Mouse (Mus musculus) intestine, embryonic 14.5 days (tissue): ENCODE measurements around the gene Hoxa6. TPM values are rescaled to one million over a fixed set of nuclear protein-coding genes. Genes with fewer than 3 reads are reported as not detected.

Experiments used
- ATAC-seq: fragments of 200-750 bp; cut with Nextera tagmentation; replicated peaks from 2 replicates; pipeline ENCODE4 v1.8.0; 2017; ENCODE audit warnings: low read depth, moderate number of reproducible peaks, moderate TSS enrichment, moderate library complexity; ENCODE audit not compliant: low FRiP score, low TSS enrichment
- DNase-seq: peaks from one replicate; pipeline ENCODE4 v3.0.0-alpha.2; 2018; ENCODE audit warnings: low spot score
- H3K27ac ChIP-seq: fragments of 300-500 bp; sonication (generic); 2 replicates; pipeline ENCODE4 v1.5.1; 2014; ENCODE audit warnings: low read depth, mild to moderate bottlenecking, control low read depth
- H3K27me3 ChIP-seq: fragments of 300-500 bp; sonication (generic); replicated peaks from 2 replicates; pipeline ENCODE4 v1.6.1; 2014; ENCODE audit warnings: low read length, control low read depth; ENCODE audit not compliant: control insufficient read depth, insufficient read depth
- H3K36me3 ChIP-seq: fragments of 300-500 bp; sonication (generic); 2 replicates; pipeline ENCODE4 v1.6.1; 2014; ENCODE audit warnings: low read length, control low read depth; ENCODE audit not compliant: control insufficient read depth, insufficient read depth
- H3K4me1 ChIP-seq: fragments of 300-500 bp; sonication (generic); replicated peaks from 2 replicates; pipeline ENCODE4 v1.6.1; 2014; ENCODE audit warnings: low read length, control low read depth, mixed read lengths; ENCODE audit not compliant: control insufficient read depth, insufficient read depth
- H3K4me2 ChIP-seq: fragments of 300-500 bp; sonication (generic); 2 replicates; pipeline ENCODE4 v1.6.1; 2014; ENCODE audit warnings: low read length
- H3K4me3 ChIP-seq: fragments of 300-500 bp; sonication (generic); 2 replicates; pipeline ENCODE4 v1.5.1; 2014; ENCODE audit warnings: low read depth, low read length, control low read depth, mixed read lengths
- H3K9ac ChIP-seq: fragments of 300-500 bp; sonication (generic); 2 replicates; pipeline ENCODE4 v1.6.1; 2014; ENCODE audit warnings: mild to moderate bottlenecking, low read length
- H3K9me3 ChIP-seq: fragments of 300-500 bp; sonication (generic); 2 replicates; pipeline ENCODE4 v1.6.1; 2016; ENCODE audit warnings: low read length, control low read depth; ENCODE audit not compliant: control insufficient read depth
- WGBS: fragments of 180-500 bp; shearing (Covaris S2); extraction: QIAGEN DNeasy Blood & Tissue Kit; methylation state at CpG from one replicate; pipeline ENCODE4 v1.1.7; 2014; 5-methylcytosine and 5-hydroxymethylcytosine counted together
- polyA plus RNA-seq: library from polyadenylated mRNA; unstranded; fragments of >200 nt; fragmentation: Nextera tagmentation; extraction: Ambion mirVana; gene quantifications from 2 replicates; pipeline ENCODE4 v1.2.1, GENCODE M21; 2014

Gene Hoxa6
- polyA plus RNA-seq, 1 experiment from 2014 or later: 2.5 TPM

DNA sequence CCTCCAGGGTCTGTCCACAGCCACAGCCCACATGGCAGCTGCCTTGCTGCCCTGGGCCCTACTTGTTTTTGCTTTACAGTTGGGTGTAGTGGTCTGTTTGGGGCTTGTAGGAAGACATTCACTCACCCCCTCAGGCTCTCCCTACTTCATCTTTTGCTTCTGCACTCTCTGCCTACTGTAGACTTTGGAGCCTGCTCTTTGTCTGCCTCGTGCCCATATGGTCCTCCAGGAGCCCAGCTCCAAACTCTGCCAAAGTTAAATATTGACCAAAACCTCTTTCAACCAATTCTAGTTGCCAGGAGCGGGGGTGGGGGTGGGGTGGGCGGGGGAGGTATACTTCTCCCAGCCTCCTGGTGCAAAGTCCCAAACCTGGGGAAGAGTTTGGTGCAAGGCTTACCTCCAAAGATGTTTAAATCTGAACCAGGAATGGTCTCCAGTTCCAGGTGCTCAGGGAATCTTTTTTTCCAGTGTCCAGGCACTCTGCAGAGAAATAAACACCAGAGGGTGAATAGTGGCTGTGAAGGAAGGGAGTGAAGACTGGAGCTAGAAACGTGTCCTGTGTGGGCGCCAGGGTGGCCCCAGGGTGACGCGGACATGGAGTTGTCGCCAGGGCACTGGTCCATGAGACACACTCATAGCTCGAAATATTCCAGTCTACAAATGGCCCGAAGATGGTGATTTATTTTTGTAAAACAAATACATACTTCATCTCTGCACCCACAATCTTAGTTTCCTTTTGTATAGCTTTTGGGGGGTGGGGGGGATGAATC lies 25.0 kb downstream of the Hoxa6 start:
- Histone ChIP-seq H3K27ac (peak overlapping the region; percentile 82), H3K9ac (peak overlapping the region; percentile 29), H3K36me3 (peaks cover 12% of the 10 kb centered on the region; the same call in 1 of the 2 replicates), H3K27me3 (no peaks in the 10 kb centered on the region), H3K9me3 (no peaks in the 10 kb centered on the region), H3K4me3 (0 out of 2 replicates have a peak overlapping the region, but pooled peaks have one; percentile 2), H3K4me1 (peaks cover 77% of the 10 kb centered on the region), H3K4me2 (peak overlapping the region; percentile 38)
- WGBS: 24% methylated on average over 10 of the region's 10 CpGs
- ATAC-seq: 0 out of 2 replicates have a peak, but pooled peaks have one; percentile 24
- no peak for DNase-seq

DNA sequence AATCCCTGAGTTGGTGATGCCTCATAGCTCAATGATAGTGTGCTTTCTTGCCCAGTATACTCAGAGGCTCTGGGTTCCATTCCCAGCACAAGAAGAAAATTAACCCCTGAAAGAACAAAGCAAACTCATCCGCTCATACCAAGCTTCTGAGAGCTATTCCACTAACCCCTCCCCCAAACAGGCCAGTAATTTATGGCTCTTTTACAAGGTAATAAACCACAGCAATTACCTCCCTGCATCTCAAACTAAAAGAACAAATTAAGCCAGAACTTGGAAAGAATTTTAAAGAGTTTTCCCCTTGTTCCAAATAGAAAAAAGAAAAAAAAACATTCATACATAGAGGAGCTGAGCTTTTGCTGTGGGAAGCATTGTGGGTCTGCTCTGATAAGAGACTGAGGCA lies 25.7 kb downstream of the Hoxa6 start:
- H3K27ac ChIP-seq: peak overlapping the region; percentile 82
- no peak for ATAC-seq

DNA sequence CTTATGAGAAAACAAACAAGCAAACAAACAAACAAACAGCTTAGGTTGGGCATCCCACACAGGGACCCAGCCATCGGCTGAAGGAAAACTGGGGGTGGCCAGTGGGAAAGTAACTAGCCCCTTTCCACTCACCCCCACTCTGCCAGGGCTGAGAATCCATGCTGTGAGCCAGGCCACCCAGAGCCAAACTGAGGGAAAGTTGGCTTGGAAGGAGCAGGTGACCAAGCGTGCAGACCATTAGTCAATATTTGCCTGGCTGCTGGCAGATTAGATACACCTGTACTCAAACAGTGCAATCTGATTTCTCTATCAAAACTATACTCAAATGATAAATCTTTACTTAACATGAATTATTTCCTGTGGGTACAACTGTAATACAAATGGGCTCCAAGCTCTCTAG lies 26.5 kb downstream of the Hoxa6 start:
- Histone ChIP-seq H3K36me3 (peaks cover 12% of the 10 kb centered on the region; the same call in 1 of the 2 replicates), H3K4me2 (peak overlapping the region; percentile 22), H3K9me3 (no peaks in the 10 kb centered on the region), H3K27ac (no peak overlapping the region), H3K27me3 (no peaks in the 10 kb centered on the region), H3K4me1 (peaks cover 63% of the 10 kb centered on the region), H3K9ac (no peak overlapping the region), H3K4me3 (no peak overlapping the region)
- no peak for DNase-seq
- ATAC-seq: no peak
- 48% methylated on average over 2 of the region's 2 CpGs for WGBS

More for the DNA sequence above, 25.7 kb downstream of the Hoxa6 start:
- H3K9ac ChIP-seq: no peak overlapping the region
- H3K4me2 ChIP-seq: peak overlapping the region; percentile 38
- DNase-seq: no peak
- H3K27me3 ChIP-seq: no peaks in the 10 kb centered on the region
- no peaks in the 10 kb centered on the region for H3K9me3 ChIP-seq
- WGBS: 41% methylated on average over 1 of the region's 1 CpGs
- H3K4me3 ChIP-seq: no peak overlapping the region
- peaks cover 70% of the 10 kb centered on the region for H3K4me1 ChIP-seq
- peaks cover 12% of the 10 kb centered on the region; the same call in 1 of the 2 replicates for H3K36me3 ChIP-seq

DNA sequence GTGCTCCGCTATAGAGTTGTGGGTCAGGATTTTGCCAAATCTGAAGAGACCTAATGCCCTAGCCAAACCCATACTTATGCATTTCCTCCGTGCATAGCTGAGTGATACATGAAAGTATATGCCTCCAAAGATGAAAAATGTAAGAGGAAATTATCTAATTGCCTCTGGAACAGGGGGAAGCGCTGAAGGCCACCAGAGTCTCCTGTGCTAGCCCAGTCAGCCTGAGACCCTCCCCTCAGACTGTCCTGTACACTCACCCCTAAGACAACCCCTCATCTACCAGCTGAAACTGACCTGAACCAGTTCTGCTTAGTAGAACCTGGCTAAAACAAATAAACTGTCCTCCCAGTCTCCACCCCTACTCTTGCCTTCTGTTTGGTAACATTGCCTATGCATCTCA lies 27.8 kb downstream of the Hoxa6 start:
- Histone ChIP-seq H3K4me1 (peaks cover 50% of the 10 kb centered on the region), H3K36me3 (0 out of 2 replicates have a peak, but pooled peaks cover 9% of the 10 kb centered on the region), H3K9ac (peak overlapping the region; percentile 85), H3K27ac (peak overlapping the region; percentile 97), H3K27me3 (no peaks in the 10 kb centered on the region), H3K4me3 (peak overlapping the region; percentile 61), H3K4me2 (peak overlapping the region; percentile 70), H3K9me3 (no peaks in the 10 kb centered on the region)
- ATAC-seq: no peak
- 40% methylated on average over 3 of the region's 3 CpGs for WGBS
- DNase-seq: no peak

DNA sequence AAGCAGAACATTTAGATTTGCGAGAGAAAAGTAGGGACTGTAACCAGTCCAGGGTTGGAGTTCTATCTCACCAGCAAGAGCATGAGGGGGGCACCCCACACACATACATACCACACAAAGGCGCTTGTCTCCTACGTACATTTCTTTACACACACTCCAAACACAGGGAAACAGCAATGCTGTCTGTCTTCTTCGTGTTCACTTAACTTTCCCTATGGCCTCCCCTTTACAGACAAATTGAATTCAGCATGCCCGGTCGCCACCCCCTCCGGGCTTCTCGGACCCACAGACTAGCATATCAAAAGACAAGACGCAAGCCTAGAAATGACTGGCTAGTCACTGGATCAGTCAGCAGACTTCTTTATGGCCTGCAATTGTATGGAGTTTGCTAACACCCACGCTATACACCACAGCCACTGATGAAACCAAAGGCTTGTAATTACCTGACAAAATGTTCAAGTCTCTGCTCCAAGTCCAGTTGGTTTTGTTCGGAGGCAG lies 28.3 kb downstream of the Hoxa6 start:
- H3K4me1 ChIP-seq: peaks cover 45% of the 10 kb centered on the region
- 28% methylated on average over 11 of the region's 11 CpGs for WGBS

DNA sequence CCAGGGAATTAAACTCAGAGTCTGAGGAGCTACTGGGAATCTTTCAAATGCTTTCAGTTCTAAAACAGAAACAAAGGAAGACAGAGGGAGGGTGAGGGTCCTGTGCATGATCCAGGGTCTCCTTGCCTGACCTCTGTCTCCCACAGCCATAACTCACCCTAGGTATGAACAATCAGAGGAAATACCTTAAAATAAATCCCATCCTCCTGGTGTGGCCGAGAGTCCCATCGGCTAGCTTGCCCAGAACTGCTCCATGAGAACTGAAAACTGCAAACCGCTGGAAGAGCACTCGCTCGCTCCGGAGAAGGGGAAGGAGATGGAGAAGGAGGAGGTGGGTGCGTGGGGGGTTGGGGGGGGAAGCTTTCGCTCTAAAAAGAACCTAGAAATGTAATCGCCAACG lies 28.8 kb downstream of the Hoxa6 start:
- Histone ChIP-seq H3K9me3 (no peaks in the 10 kb centered on the region), H3K4me2 (peak overlapping the region; percentile 70), H3K4me1 (peaks cover 39% of the 10 kb centered on the region), H3K4me3 (peak overlapping the region; percentile 61), H3K36me3 (0 out of 2 replicates have a peak, but pooled peaks cover 9% of the 10 kb centered on the region), H3K27ac (peak overlapping the region; percentile 97), H3K27me3 (no peaks in the 10 kb centered on the region), H3K9ac (peak overlapping the region; percentile 85)
- ATAC-seq: no peak
- DNase-seq: no peak
- whole genome bisulfite sequencing: 17% methylated on average over 10 of the region's 10 CpGs

More for the DNA sequence above, 28.3 kb downstream of the Hoxa6 start:
- DNase-seq (no peak), ATAC-seq (no peak)
- Histone ChIP-seq H3K36me3 (0 out of 2 replicates have a peak, but pooled peaks cover 9% of the 10 kb centered on the region), H3K4me2 (peak overlapping the region; percentile 70), H3K9me3 (no peaks in the 10 kb centered on the region), H3K9ac (peak overlapping the region; percentile 85), H3K27ac (peak overlapping the region; percentile 97), H3K27me3 (no peaks in the 10 kb centered on the region), H3K4me3 (peak overlapping the region; percentile 61)

DNA sequence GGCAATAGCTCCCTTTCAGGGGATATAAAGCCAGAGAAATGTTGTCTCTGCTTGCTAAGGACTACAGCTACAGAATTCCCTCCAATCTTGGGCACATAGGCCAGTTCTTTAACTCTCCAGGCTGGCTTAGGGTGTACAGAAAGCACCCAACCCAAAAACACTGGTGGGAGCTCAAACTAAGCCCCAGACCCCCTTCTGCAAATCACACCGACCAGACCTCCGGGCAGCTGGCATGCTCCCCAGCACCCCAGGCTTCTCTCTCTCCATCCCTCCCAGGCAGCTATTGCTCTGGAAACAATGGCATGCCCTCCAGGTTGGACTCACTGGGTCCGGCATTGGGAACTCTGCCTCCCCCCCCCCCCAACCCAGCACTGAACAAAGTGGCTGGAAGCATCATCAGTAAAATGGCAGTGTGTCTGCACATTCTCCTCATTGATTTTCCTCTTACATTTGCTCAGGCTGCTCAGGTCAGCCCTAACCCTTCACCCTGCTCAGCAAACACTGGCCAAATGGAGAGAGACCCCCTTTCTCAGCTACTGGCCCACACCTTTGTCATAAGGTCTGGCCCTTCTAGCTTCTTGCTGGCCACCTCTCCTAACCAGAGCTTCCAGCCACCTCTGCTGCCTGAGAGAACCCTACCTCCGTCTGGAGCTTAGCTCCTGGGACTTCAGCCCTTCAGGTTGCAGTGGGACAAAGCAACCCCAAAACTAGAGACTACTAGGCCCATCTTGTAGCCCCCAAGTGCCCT lies 29.4 kb downstream of the Hoxa6 start:
- WGBS: 15% methylated on average over 4 of the region's 4 CpGs
- H3K9me3 ChIP-seq: no peaks in the 10 kb centered on the region
- peak overlapping the region; percentile 97 for H3K27ac ChIP-seq
- no peaks in the 10 kb centered on the region for H3K27me3 ChIP-seq
- H3K4me3 ChIP-seq: peak overlapping the region; percentile 61
- H3K4me2 ChIP-seq: peak overlapping the region; percentile 70
- peak overlapping the region; percentile 85 for H3K9ac ChIP-seq
- peaks cover 33% of the 10 kb centered on the region for H3K4me1 ChIP-seq
- H3K36me3 ChIP-seq: 0 out of 2 replicates have a peak, but pooled peaks cover 9% of the 10 kb centered on the region
- DNase-seq: peak; percentile 75
- no peak for ATAC-seq

DNA sequence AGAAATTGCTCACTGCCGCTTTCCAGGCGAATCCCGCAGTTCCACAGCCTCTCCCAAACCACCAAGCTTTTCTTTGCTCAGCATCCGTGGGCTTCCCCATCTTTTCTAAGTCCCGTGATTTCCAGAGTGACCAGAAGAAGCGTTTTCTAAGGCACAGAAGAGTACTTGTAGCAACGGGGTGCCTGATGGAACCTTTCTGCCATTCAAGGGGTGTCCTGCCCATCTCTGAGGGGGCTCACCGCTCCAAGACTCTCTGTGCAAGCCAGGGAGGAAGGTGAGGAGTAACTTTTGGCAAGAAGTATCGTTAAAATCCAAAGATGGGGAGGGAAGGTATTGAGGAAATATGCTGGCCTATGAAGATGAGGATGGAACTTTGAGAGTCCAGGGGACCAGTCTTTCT lies 30.7 kb downstream of the Hoxa6 start:
- Histone ChIP-seq H3K27me3 (no peaks in the 10 kb centered on the region), H3K4me2 (peak overlapping the region; percentile 70), H3K36me3 (0 out of 2 replicates have a peak, but pooled peaks cover 9% of the 10 kb centered on the region), H3K4me3 (peak overlapping the region; percentile 61), H3K9me3 (no peaks in the 10 kb centered on the region), H3K9ac (peak overlapping the region; percentile 85), H3K4me1 (peaks cover 23% of the 10 kb centered on the region), H3K27ac (peak overlapping the region; percentile 97)
- ATAC-seq (no peak), DNase-seq (peak; percentile 79)
- 14% methylated on average over 9 of the region's 9 CpGs for WGBS
